Mouse (Mus musculus) megakaryocyte, adult 5-6 weeks (primary cell): ENCODE data around the gene Tars. TPM values are rescaled to one million over a fixed set of nuclear protein-coding genes. Genes with fewer than 3 reads are reported as not detected.

Experiments
- ATAC-seq: 2 replicates; pipeline ENCODE4 v1.8.0; 2016; ENCODE audit warnings: mild to moderate bottlenecking, inconsistent platforms; ENCODE audit not compliant: poor library complexity, severe bottlenecking
- total RNA-seq, 2 experiments: library from RNA; stranded (forward) in 1 of 2; stranded (reverse) in 1 of 2; fragments of 153-499, 151-499 nt in 1 of 2; fragments of 221-1000, 200-1000 nt in 1 of 2; gene quantifications; 2 replicates each; pipeline versions ENCODE4 v1.2.3 to v1.2.4; 2015 to 2017

The Tars gene
- total RNA-seq, 2 experiments from 2014 or later = 20.2 to 32.3 TPM

DNA sequence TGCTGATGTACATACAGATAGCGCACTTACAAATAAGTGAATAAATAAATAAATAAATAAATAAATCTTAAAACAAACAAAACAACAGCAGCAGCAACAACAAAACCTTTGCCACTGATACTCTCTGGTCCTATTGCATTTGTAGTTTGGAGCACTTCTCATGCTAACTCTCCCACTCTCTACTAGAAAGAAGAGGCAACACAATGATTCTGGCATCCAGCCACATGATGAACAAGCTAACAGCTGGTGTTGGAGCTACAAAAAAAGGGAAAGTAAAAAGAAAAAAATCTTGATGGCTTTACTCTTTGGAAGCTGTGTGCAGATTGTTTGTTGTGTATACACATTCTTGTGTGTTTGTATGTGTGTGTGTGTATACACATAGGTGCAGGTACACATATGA, 34.7 kb downstream of the Tars start:
- ATAC-seq = no peak

DNA sequence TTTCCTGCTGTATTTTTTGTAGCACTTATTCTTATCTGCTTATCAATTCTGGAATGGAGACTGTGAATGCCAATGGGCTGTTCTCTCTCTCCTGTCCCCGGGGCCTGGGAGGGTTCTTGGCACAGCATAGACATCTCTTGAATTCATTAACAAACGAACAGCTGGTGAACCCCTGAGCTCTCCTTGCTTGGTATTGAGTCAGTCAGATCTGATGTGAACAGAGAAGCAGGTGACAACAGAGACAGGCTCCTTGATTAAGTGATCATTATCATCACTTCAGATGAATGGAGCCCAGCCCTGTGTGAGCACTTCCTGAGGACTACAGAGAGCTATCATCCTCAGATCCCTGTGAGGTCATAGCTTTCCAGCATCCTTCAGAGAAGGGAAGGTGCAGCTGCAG, 35.4 kb downstream of the Tars start:
- no peak for ATAC-seq

GRCm38 (mm10) chr15:11361824-11362223, 37.6 kb downstream of the Tars start:
- no peak for ATAC-seq

DNA sequence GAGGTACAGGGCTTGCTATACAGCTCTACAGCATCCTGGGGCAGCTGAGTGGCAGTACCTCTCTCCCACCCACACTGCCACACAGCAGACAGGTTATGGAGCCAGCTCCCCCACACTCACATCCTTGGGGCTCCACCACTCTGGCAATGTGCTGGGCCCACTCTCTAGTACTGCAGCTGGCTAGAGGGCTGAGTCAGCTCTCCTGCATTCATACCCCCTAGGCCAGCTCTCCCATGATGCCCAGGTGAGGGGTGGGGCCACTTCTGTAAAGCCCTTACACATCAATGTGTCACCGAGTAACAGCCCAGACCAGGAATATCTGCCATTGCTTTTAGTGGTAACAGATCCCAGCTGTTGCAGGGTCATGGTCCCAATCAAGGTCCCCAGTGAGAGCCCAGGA, 38.6 kb downstream of the Tars start:
- no peak for ATAC-seq

GRCm38 (mm10) chr15:11357501-11357900, 42.0 kb downstream of the Tars start:
- no peak for ATAC-seq

DNA sequence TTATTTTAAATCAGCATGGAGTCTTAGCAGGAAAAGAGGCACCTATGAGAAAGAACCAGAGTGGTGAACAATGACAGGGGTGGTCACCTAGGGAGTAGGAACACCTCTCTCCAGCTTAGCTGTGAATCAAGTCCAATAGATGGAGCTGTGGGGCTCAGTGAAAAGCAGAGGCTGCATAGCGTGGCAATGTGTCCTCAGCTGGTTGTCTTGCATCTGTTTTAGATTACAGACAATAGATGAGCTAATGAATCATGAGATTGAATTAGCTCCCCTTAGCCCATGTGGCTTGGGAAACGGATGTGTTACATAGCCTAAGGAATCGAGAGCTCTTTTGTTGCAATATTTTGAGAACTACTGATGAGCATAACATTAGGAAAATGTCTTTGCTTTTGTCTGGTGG, 43.6 kb downstream of the Tars start:
- ATAC-seq = no peak

DNA sequence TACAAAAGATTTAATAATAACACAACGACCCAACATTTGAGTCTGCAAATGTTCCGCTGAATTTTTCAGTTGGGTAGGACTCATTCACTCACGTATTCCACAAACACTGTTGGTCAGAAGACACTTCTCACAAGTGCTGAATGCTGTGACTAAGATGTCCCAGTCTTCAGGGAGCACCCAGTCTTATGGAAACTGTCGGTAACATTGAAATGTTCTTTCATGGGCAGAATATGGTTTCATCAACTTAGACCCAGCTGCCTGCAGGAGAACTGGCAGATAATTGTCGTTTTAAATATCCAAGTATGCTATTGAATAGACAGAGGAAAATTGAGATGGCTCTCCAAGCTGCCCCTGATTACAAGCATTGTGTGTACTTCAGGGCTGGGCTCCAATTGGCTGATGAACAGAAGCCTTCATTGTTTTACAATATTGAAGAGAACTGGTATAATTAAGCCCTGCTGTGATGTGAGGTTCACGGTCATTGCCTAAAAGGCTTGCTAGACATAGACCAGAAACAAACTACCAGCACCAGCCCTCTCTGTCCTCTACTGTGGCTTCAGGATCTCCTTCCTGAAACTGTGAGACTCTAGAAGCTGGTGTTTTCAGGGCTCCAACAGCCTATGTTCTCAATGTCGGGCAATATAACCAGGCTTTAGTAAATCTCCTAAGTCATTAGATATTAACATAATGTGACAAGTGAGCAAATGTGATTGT, 59.8 kb downstream of the Tars start:
- no peak for ATAC-seq
